Mouse (Mus musculus): ENCODE data around the gene Grik2.

DNA sequence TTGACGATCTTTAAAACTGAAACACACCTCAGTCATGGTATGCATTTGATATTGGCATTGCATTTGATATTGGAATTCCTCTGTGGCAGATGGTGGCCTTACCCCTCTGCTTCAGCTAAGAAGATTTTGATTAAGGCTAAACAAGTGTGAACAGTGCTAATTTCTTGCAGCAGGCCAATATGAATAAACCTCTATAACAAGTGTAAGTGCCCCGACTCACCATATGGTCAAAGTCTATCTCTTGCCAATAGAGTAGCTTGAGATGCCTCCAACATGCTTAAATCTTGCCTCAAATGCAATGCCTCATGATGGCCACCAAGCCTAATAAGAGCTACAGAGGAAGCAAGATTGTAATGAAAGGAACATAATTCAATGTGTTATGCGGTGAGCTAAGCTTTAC is 78.8 kb downstream of the Grik2 start:
- TF ChIP-seq CTCF (IDR thresholded peaks at IDR 0.05; ENCODE audit: low read depth) (no peak), EP300 (IDR thresholded peaks at IDR 0.05; ENCODE audit: low read depth) (no peak)

Data from heart, postnatal 0 days (tissue).